Mouse (Mus musculus): ENCODE measurements around the gene Card10. TPM values are rescaled to one million over a fixed set of nuclear protein-coding genes. Genes with fewer than 3 reads are reported as not detected.

Gene Card10
- polyA plus RNA-seq, 1 experiment from 2014 or later = 3.3 TPM

DNA sequence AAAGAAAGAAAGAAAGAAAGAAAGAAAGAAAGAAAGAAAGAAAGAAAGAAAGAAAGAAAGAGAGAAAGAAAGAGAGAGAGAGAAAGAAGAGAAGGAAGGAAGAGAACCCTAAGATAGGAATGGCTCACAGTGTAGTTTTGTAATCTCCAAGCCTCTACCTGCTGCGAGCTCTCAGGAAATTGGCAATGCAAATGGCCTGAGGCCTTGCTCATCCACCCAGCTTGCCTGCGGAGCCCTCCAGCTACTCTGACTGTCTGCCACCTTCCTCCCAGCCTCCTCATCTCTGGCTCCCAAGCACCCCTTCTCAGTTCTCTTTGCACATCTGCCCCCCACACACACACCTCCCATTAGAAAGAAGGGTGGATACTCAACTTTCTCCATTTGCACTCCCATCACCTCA is 6.1 kb upstream of the Card10 start:
- H3K27me3 ChIP-seq (replicated peaks; ENCODE audit: low read depth, poor library complexity, severe bottlenecking) = peaks cover 39% of the 10 kb centered on the region
- no peaks in the 10 kb centered on the region for H3K9me3 ChIP-seq
- no peak overlapping the region for H3K4me3 ChIP-seq
- H3K27ac ChIP-seq (replicated peaks) = no peak overlapping the region
- peaks cover 36% of the 10 kb centered on the region for H3K4me1 ChIP-seq
- no peak for DNase-seq (ENCODE audit: low spot score)
- 67% methylated on average over 2 of the region's 2 CpGs for WGBS
- H3K36me3 ChIP-seq (replicated peaks) = no peaks in the 10 kb centered on the region

DNA sequence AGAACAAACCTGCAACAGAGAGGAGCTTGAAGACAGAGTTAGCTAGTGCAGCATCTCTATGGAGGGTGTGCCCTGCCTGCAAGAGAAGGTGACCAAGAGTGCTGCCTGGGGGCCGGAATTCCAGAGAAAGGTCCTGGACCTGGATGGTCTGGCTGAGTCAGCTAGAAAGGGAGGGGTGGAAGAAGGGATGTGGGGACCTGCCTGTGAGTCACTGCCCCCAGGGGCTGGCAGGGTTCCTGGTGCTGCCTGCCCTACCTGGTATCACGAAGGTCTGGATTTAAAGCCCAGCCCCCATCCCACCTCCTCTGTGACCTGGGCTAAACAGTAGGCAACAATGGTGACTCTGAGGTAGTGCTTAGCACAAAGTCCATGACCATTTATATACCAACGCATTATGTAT is 4.3 kb upstream of the Card10 start:
- H3K9me3 ChIP-seq = no peaks in the 10 kb centered on the region
- H3K4me3 ChIP-seq = no peak overlapping the region
- DNase-seq (ENCODE audit: low spot score) = no peak
- H3K36me3 ChIP-seq (replicated peaks) = no peaks in the 10 kb centered on the region
- no peak overlapping the region for H3K27ac ChIP-seq (replicated peaks)
- WGBS = 72% methylated on average over 3 of the region's 3 CpGs
- peaks cover 57% of the 10 kb centered on the region for H3K27me3 ChIP-seq (replicated peaks; ENCODE audit: low read depth, poor library complexity, severe bottlenecking)
- peaks cover 55% of the 10 kb centered on the region for H3K4me1 ChIP-seq

DNA sequence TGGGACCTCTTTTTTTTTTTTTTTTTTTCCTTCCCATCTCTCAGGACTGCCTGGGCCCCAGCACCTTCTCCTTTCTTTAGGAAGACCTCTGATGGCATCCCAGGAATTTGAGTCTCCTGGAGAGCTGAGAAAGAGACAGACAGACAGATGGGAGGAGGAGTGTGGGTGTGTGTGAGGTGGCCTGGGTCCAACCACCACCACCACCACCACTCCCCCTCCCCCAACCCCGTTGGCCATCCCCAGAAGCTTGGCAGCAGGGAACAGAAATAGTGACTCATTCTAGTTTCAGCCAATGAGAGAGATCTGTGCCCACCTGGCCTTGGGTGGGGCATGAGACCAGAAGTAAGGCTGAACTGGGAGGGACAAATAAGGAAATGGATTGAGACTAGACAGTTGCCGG is 3.8 kb upstream of the Card10 start:
- peaks cover 62% of the 10 kb centered on the region for H3K27me3 ChIP-seq (replicated peaks; ENCODE audit: low read depth, poor library complexity, severe bottlenecking)
- DNase-seq (ENCODE audit: low spot score) = no peak
- no peak overlapping the region for H3K27ac ChIP-seq (replicated peaks)
- H3K36me3 ChIP-seq (replicated peaks) = no peaks in the 10 kb centered on the region
- H3K4me1 ChIP-seq = peaks cover 59% of the 10 kb centered on the region
- 54% methylated on average over 2 of the region's 2 CpGs for WGBS
- no peaks in the 10 kb centered on the region for H3K9me3 ChIP-seq
- no peak overlapping the region for H3K4me3 ChIP-seq

DNA sequence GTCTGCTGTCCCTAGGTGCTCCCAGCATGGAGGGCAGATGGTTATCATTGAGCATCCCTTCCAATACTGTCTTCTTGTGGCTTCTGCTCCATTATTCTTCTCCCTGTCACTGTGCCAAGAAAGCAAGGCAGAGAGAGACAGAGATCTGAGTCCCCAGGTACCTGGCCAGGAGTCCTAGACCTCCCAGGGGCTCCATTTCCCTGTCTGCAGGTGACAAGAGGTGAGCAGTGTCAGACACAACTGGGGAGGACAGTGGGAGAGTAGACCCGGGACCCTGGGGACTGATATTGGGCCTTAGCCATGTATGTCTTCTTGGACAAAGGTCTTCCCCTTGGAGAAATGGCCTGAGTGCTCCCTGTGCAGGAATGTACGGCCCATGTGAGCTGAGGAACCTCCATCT is 2.5 kb upstream of the Card10 start:
- Histone ChIP-seq H3K36me3 (replicated peaks) (no peaks in the 10 kb centered on the region), H3K27me3 (replicated peaks; ENCODE audit: low read depth, poor library complexity, severe bottlenecking) (peaks cover 75% of the 10 kb centered on the region), H3K4me1 (peaks cover 59% of the 10 kb centered on the region), H3K9me3 (no peaks in the 10 kb centered on the region), H3K27ac (replicated peaks) (no peak overlapping the region), H3K4me3 (no peak overlapping the region)
- WGBS = 77% methylated on average over 2 of the region's 2 CpGs
- DNase-seq (ENCODE audit: low spot score) = no peak

- WGBS = 8% methylated on average over 6 of the region's 6 CpGs
- no peak overlapping the region for H3K4me3 ChIP-seq
Measured at GRCm38 (mm10) chr15:78804326-78804725, 1.5 kb upstream of the Card10 start.

GRCm38 (mm10) chr15:78803499-78803900 is 658 bp upstream of the Card10 start:
- Histone ChIP-seq H3K27me3 (replicated peaks; ENCODE audit: low read depth, poor library complexity, severe bottlenecking) (peaks cover 78% of the 10 kb centered on the region), H3K4me1 (peaks cover 55% of the 10 kb centered on the region), H3K27ac (replicated peaks) (no peak overlapping the region; the same call in 1 of the 2 replicates), H3K36me3 (replicated peaks) (no peaks in the 10 kb centered on the region; the same call in 1 of the 2 replicates), H3K4me3 (peak overlapping the region; percentile 67; the same call in 1 of the 2 replicates), H3K9me3 (no peaks in the 10 kb centered on the region)
- DNase-seq (ENCODE audit: low spot score) = peak; percentile 37
- WGBS = 4% methylated on average over 8 of the region's 8 CpGs

More at GRCm38 (mm10) chr15:78804326-78804725, 1.5 kb upstream of the Card10 start:
- H3K9me3 ChIP-seq = no peaks in the 10 kb centered on the region
- peaks cover 78% of the 10 kb centered on the region for H3K27me3 ChIP-seq (replicated peaks; ENCODE audit: low read depth, poor library complexity, severe bottlenecking)
- peaks cover 51% of the 10 kb centered on the region for H3K4me1 ChIP-seq
- no peaks in the 10 kb centered on the region for H3K36me3 ChIP-seq (replicated peaks)
- DNase-seq (ENCODE audit: low spot score) = no peak
- H3K27ac ChIP-seq (replicated peaks) = no peak overlapping the region

- no peaks in the 10 kb centered on the region; the same call in 1 of the 2 replicates for H3K36me3 ChIP-seq (replicated peaks)
- WGBS = 4% methylated on average over 67 of the region's 67 CpGs
- H3K27ac ChIP-seq (replicated peaks) = peak overlapping the region; percentile 73
- peaks cover 81% of the 10 kb centered on the region for H3K27me3 ChIP-seq (replicated peaks; ENCODE audit: low read depth, poor library complexity, severe bottlenecking)
- peak overlapping the region; percentile 67 for H3K4me3 ChIP-seq
- DNase-seq (ENCODE audit: low spot score) = peak; percentile 54
- no peaks in the 10 kb centered on the region for H3K9me3 ChIP-seq
- H3K4me1 ChIP-seq = peaks cover 60% of the 10 kb centered on the region
Measured at GRCm38 (mm10) chr15:78801971-78802741, 686 bp downstream of the Card10 start.

- H3K4me3 ChIP-seq = peak overlapping the region; percentile 67
- no peaks in the 10 kb centered on the region; the same call in 1 of the 2 replicates for H3K36me3 ChIP-seq (replicated peaks)
- H3K27ac ChIP-seq (replicated peaks) = no peak overlapping the region
- H3K9me3 ChIP-seq = no peaks in the 10 kb centered on the region
- no peak for DNase-seq (ENCODE audit: low spot score)
- WGBS = 35% methylated on average over 9 of the region's 9 CpGs
- H3K27me3 ChIP-seq (replicated peaks; ENCODE audit: low read depth, poor library complexity, severe bottlenecking) = peaks cover 83% of the 10 kb centered on the region
- peaks cover 60% of the 10 kb centered on the region for H3K4me1 ChIP-seq
Measured at GRCm38 (mm10) chr15:78801571-78801970, 1.3 kb downstream of the Card10 start.

DNA sequence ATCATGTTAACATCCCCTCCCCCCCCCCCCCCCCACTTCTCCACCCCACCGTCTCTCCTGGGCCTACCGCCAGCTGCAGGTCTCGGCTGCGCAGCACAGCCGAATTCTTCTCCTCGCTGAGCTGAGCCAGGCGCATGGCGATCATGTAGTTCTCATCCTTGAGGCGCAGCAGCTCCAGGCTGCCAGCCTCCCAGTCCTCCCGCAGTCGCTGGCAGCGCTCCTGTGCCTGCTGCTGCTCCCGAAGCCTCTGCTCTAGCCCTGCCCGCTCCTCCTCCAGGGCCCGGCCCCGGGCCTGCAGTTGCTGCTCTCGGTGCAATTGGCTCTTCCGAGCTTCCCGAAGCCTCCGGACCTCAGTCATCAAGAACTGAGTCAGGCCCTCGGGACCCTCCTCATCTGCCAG is 3.8 kb downstream of the Card10 start:
- H3K27ac ChIP-seq (replicated peaks) = 0 out of 2 replicates have a peak overlapping the region, but pooled peaks have one; percentile 32
- WGBS = 48% methylated on average over 21 of the region's 21 CpGs
- H3K4me3 ChIP-seq = no peak overlapping the region
- peaks cover 62% of the 10 kb centered on the region for H3K27me3 ChIP-seq (replicated peaks; ENCODE audit: low read depth, poor library complexity, severe bottlenecking)
- peaks cover 68% of the 10 kb centered on the region for H3K4me1 ChIP-seq
- no peak for DNase-seq (ENCODE audit: low spot score)
- no peaks in the 10 kb centered on the region for H3K9me3 ChIP-seq
- no peaks in the 10 kb centered on the region; the same call in 1 of the 2 replicates for H3K36me3 ChIP-seq (replicated peaks)

DNA sequence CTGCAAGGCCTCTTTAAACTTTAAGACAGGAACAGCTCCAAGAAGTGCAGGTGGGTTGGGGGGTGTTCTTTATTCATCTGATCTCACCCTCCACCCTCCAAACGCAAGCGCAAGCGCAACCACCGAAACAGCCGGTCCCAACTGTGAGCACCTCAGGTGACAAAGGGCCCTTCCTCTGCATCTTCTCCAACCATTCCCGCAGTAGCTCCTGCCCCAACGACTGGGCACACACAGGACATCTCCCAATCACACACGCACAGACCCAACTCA is 5.8 kb downstream of the Card10 start:
- Histone ChIP-seq H3K27me3 (replicated peaks; ENCODE audit: low read depth, poor library complexity, severe bottlenecking) (peaks cover 42% of the 10 kb centered on the region), H3K27ac (replicated peaks) (no peak overlapping the region)
- WGBS = 83% methylated on average over 8 of the region's 8 CpGs

DNA sequence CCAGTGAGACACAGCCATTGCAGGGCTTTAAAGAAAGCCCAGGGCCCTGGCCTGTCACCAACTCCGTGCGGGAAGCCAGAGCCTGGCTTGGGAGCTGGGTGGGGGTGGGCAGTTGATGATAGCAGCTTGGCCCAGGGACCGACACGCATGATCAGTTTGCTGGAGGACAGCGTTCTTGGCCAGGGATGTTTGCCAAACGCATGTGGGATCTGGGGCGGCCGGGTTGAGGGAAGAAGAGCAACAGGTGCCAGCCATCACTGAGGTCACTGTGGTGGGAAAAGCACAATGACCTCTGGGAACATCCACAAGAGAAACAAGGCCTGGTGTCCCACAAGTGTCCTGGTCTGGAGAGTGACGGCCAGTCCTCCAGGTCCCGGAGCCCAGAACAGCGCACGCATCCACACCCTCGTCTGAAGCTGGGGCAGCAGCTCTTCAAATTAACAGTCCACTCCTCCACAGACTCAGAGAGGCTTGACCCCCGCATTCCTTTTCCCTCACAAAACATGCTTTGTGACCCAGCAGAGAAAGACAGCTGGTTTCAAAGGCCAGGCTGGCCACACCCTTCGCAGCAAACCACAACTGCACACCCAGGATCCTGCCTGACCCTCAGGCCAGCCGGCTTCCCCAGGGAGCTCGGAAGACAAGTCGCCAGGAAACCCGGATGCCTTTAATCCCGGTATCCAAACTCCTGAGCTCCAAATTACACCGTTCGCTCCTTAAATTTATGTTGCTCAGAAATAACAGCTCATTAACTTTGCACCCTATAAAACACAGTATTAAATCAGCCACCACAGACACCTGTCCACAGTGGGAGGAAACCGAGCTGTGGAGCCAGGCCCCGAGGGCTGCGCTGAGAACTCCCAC is 6.4 kb downstream of the Card10 start:
- peak; percentile 35 for DNase-seq (ENCODE audit: low spot score)
- 39% methylated on average over 25 of the region's 25 CpGs for WGBS
- no peaks in the 10 kb centered on the region for H3K9me3 ChIP-seq

More for the DNA sequence above, 5.8 kb downstream of the Card10 start:
- Histone ChIP-seq H3K36me3 (replicated peaks) (no peaks in the 10 kb centered on the region; the same call in 1 of the 2 replicates), H3K4me3 (no peak overlapping the region), H3K4me1 (peaks cover 47% of the 10 kb centered on the region), H3K9me3 (no peaks in the 10 kb centered on the region)
- no peak for DNase-seq (ENCODE audit: low spot score)

DNA sequence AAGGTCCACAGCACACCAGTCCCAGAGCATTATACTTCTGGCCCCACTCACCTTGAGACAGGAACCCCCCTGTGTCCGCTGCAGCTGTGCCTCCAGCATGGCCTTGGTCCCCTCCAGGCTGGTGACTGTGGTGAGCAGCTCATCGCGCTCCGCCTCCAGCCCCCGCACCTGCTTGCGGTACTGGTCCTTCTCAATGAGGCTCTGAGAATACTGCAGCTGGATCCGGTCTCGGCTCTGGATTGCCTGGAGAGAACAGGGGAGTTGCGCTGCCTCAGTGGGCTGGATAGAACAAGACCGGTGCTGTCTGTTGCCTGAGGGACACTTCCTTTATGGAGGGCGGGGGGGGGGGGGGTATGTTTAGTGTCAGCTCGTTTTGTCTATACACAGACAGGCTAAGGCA is 11.9 kb downstream of the Card10 start:
- Histone ChIP-seq H3K4me3 (no peak overlapping the region), H3K27me3 (replicated peaks; ENCODE audit: low read depth, poor library complexity, severe bottlenecking) (no peaks in the 10 kb centered on the region; the same call in none of the 2 replicates), H3K36me3 (replicated peaks) (no peaks in the 10 kb centered on the region), H3K9me3 (no peaks in the 10 kb centered on the region), H3K4me1 (peaks cover 56% of the 10 kb centered on the region), H3K27ac (replicated peaks) (peak overlapping the region; percentile 57)
- 83% methylated on average over 12 of the region's 12 CpGs for WGBS
- DNase-seq (ENCODE audit: low spot score) = no peak

More for the DNA sequence above, 6.4 kb downstream of the Card10 start:
- H3K27ac ChIP-seq (replicated peaks) = peak overlapping the region; percentile 52; the same call in 1 of the 2 replicates
- H3K36me3 ChIP-seq (replicated peaks) = no peaks in the 10 kb centered on the region; the same call in 1 of the 2 replicates
- H3K4me3 ChIP-seq = no peak overlapping the region; the same call in 1 of the 2 replicates
- peaks cover 36% of the 10 kb centered on the region for H3K27me3 ChIP-seq (replicated peaks; ENCODE audit: low read depth, poor library complexity, severe bottlenecking)
- H3K4me1 ChIP-seq = peaks cover 42% of the 10 kb centered on the region
